8 mouse cellular contexts compared by ENCODE assay signal in genomic region chr1:34738386-34739067, GRCm38 (mm10).
A peak's percentile ranks its signal among the peaks of the same experiment; 100 is the strongest.
DNase-seq lines count a peak whose midpoint lies in the region; ATAC-seq and TF ChIP-seq lines count a peak whose summit lies in the region.

No protein-coding gene starts in this region.

- no peak; the same call in 1 of the 2 replicates for ATAC-seq in forebrain, embryonic 11.5 days (replicated peaks; ENCODE audit: low FRiP score)
- no peak; the same call in 1 of the 2 replicates for ATAC-seq in forebrain, embryonic 15.5 days (replicated peaks)
- ATAC-seq in activated CD4-positive, CD25-positive, alpha-beta regulatory T cell, adult 4 months, result peak; percentile 61
- peak; percentile 91 for ATAC-seq in common myeloid progenitor, adult 5-6 weeks (replicated peaks; ENCODE audit: low read depth, poor library complexity, severe bottlenecking)

- H3K4me1 ChIP-seq in forebrain, embryonic 11.5 days (replicated peaks; ENCODE audit: control insufficient read depth, insufficient read depth, low read length), result no peaks in the 10 kb centered on the region
- H3K4me1 ChIP-seq in forebrain, embryonic 15.5 days, result no peaks in the 10 kb centered on the region
- no peaks in the 10 kb centered on the region for H3K4me1 ChIP-seq in spleen, adult 2 months (ENCODE audit: control insufficient read depth, insufficient read depth, insufficient read length)

- no peaks in the 10 kb centered on the region for H3K9me3 ChIP-seq in forebrain, embryonic 11.5 days (ENCODE audit: control insufficient read depth, low read length)
- H3K9me3 ChIP-seq in forebrain, embryonic 15.5 days, result no peaks in the 10 kb centered on the region

- H3K27ac ChIP-seq in forebrain, embryonic 11.5 days (ENCODE audit: low read depth, low read length), result no peak overlapping the region
- H3K27ac ChIP-seq in forebrain, embryonic 15.5 days (replicated peaks), result no peak overlapping the region
- no peak overlapping the region for H3K27ac ChIP-seq in spleen, adult 2 months (ENCODE audit: insufficient read depth, low read length)

- peak; percentile 78 for DNase-seq in forebrain, embryonic 11.5 days (ENCODE audit: low spot score)
- DNase-seq in heart, postnatal 14 days, result peak; percentile 57 to 71
- DNase-seq in layer of hippocampus, postnatal 36 days, result peak; percentile 63 to 70
- DNase-seq in lung, postnatal 4 days, result peak; percentile 38 to 67
- DNase-seq in spleen, adult 2 months (ENCODE audit: low read depth in 1 of 2, low spot score in 2 of 2), result peak; percentile 19 to 48

- H3K27me3 ChIP-seq in forebrain, embryonic 11.5 days (ENCODE audit: control insufficient read depth, insufficient read depth, low read length), result no peaks in the 10 kb centered on the region
- H3K27me3 ChIP-seq in forebrain, embryonic 15.5 days, result no peaks in the 10 kb centered on the region
- H3K27me3 ChIP-seq in spleen, adult 2 months (ENCODE audit: control insufficient read depth, insufficient read depth, low read length), result no peaks in the 10 kb centered on the region

- TF ChIP-seq CTCF in spleen, adult 2 months (IDR thresholded peaks at IDR 0.05; ENCODE audit: extremely low read depth, insufficient read depth, insufficient read length, insufficient replicate concordance), result peak; percentile 73; the same call in 1 of the 2 replicates

- H3K36me3 ChIP-seq in forebrain, embryonic 11.5 days (ENCODE audit: control insufficient read depth, insufficient read depth, low read length), result no peaks in the 10 kb centered on the region
- H3K36me3 ChIP-seq in forebrain, embryonic 15.5 days, result no peaks in the 10 kb centered on the region
- no peaks in the 10 kb centered on the region for H3K36me3 ChIP-seq in spleen, adult 2 months (ENCODE audit: control insufficient read depth, insufficient read depth, low read length)

- TF ChIP-seq POLR2A in spleen, adult 2 months (IDR thresholded peaks at IDR 0.05; ENCODE audit: low read depth, low read length), result no peak

- WGBS in forebrain, embryonic 11.5 days, result 52% methylated on average over 14 of the region's 14 CpGs
- 53% methylated on average over 14 of the region's 14 CpGs for WGBS in forebrain, embryonic 15.5 days
- 53% methylated on average over 14 of the region's 14 CpGs for WGBS in spleen, adult 2 months

- no peak overlapping the region for H3K4me2 ChIP-seq in forebrain, embryonic 11.5 days (ENCODE audit: low read depth, low read length, severe bottlenecking)
- no peak overlapping the region for H3K4me2 ChIP-seq in forebrain, embryonic 15.5 days (replicated peaks)

- no peak overlapping the region for H3K9ac ChIP-seq in forebrain, embryonic 11.5 days (ENCODE audit: low read length)
- no peak overlapping the region for H3K9ac ChIP-seq in forebrain, embryonic 15.5 days (replicated peaks)

- H3K4me3 ChIP-seq in forebrain, embryonic 11.5 days (ENCODE audit: low read depth, low read length), result no peak overlapping the region
- no peak overlapping the region for H3K4me3 ChIP-seq in forebrain, embryonic 15.5 days
- H3K4me3 ChIP-seq in spleen, adult 2 months (ENCODE audit: extremely low read depth, insufficient read depth, insufficient read length), result no peak overlapping the region

- intact Hi-C loops in heart, postnatal 14 days (cut with DNase I), result loop anchor here (2.0 kb wide), 1 partner anchor 128 kb away; no protein-coding TSS in a partner anchor

Comparison
In these comparisons a context has a peak if more than half of its experiments do, and no peak if none do; other contexts are left out.
1. ATAC-seq: peak in activated CD4-positive, CD25-positive, alpha-beta regulatory T cell, adult 4 months (single experiment) and common myeloid progenitor, adult 5-6 weeks (single experiment); none in forebrain, embryonic 11.5 days (single experiment) and forebrain, embryonic 15.5 days (single experiment).
2. Peak in every context shown above with its lines, with median percentiles within 50 percentile points of each other: DNase-seq.